Mouse (Mus musculus) ZHBTc4 (cell line): ENCODE data around the gene Olfm2.
A peak's percentile ranks its signal among the peaks of the same experiment; 100 is the strongest.

ENCODE experiments used
- DNase-seq: peaks from one replicate; pipeline ENCODE4 v3.0.0-alpha.2; 2011; ENCODE audit warnings: low read depth, low spot score

Olfm2 gene

DNA sequence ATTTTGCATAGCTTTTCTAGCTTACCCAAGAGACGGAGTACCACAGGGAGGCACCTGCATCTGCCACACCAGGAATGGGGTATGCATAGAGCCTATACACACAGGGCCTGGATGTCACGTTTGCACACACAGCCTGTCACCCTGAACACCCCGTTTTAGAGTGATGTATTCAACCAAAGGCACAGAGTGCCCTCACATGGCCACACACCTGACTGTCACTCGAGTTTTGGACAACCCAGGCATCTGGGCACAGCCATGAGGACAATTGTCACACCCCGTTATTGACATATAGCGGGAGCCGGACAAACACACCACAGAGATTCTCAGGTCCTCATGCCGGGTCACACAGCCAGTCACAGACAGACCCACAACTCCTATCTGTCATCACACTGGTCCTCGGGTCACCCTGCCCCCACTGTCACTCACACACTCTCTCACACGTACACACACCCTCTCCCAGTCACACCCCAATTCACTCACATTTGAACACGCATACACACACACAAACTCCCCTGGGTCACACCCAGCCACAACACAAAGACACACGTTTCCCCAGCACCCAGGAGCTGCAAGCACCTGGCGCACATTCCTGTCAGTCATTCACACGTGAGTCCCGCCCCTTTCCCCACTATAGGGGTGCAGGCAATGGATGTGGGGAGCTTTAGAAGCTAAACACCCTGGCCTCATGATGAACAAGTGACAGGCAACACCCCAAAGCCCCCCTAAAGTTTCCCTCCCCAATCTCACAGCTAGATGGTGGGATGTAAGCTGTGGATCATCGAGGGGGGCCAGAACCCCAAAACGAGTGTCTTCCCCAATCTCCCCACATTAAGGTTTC, 801 bp downstream of the Olfm2 start:
- no peak for DNase-seq

DNA sequence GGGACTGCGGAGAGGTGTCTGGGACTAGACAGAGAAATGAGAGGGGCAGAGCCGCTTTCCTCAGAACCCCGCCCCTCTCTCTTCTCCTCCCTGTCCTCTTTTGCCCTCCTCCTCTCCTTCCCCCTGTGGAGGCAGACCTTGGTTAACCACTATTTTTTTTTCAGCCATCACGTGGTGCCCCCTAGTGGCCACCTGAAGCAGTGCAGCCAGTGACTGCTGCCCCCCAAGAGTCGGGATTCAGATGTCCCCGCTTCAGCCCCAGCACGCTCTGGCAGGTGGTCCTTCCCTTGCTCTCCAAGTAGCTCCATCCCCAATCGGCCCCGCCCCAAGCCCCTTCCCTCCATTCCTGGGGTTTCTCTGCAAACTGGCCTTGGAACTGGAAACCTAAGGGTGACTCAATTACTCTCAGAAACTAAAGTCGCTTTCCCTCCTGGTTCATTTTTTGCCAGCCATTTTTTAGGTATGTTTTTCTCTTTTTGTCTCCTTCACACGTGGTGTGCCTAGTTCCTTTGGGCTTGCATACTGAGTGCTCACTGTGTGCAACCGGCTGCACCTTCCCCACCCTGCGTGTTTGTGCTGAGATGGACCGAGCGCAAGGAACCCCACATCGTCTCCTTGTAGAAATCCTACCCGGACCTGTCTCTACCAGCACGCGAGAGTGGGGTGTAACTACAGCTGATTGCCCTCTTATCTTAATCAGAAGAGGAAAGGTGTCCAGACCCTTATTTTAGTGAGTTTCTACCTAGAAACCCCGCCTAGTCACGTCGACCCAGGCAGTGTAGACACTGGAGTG, 2.0 kb downstream of the Olfm2 start:
- peak; percentile 73 for DNase-seq

DNA sequence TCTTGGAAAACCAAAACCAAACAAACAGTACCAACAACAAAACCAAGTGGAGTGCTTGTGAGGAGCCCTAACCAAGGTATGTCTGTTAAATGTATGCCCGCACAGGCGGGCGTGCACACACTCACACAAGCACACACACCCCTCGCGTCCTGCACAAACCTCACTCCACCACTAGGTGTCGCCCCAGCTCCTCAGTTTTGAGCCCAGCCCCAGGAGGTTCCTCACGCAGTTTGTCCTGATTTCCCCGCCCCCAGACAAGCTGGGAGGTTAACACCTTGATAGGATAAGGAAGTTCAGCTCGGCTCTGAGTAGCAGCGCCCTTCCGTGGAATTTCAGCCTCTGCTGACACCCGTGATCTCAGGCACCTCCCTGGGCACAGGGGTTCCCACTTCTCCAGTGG, 5.7 kb downstream of the Olfm2 start:
- peak; percentile 95 for DNase-seq

DNA sequence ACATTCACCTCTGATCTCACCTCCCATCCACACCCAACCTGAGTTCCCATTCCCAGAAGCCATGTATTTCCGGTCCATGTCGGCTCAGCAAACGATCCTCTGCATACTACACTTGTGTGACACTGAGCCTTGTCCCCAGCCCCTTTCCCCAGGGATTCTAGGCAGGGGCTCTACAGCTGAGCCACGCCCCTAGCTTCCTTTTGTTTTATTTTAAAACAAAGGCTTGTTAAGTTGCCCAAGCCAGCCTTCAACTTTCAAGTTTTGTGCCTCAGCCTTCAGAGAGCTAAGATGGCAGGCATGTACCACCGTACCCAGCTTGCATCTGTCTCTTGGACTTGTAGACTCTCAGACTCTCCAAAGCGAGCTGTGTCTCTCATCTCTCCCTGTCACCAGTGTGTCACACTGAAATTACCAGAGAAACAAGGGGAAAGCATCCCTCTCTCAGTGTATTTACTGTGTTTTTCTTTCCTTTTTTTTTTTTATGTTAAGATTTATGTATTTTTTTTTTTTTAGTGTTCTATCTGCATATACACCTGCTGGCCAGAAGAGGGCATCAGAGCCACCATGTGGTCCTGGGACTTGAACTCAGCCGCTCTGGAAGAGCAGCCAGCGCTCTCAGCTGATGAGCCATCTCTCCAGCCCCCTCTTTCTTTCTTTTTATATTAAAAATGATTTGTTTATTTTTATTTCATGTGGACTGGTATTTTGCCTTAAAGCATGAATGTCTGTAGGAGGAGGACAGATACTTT, 7.7 kb downstream of the Olfm2 start:
- DNase-seq: peak; percentile 75

DNA sequence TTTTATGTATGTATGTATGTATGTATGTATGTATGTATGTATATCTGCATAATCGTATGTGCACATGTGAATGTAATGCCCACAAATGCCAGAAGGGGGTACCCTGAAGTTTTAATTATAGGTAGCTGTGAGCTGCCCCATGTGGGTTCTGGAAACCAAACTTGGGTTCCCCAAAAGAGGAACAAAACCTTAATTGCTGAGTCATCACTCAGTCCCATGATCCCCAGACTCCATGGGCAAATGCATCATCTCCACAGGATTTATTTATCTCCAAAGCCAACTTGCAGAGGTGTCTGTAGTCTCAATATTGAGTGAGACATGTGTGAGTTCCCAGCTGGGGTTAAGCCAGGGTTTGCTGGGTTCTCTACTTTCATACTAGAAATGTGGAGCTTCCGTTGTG, 8.9 kb downstream of the Olfm2 start:
- DNase-seq: no peak

DNA sequence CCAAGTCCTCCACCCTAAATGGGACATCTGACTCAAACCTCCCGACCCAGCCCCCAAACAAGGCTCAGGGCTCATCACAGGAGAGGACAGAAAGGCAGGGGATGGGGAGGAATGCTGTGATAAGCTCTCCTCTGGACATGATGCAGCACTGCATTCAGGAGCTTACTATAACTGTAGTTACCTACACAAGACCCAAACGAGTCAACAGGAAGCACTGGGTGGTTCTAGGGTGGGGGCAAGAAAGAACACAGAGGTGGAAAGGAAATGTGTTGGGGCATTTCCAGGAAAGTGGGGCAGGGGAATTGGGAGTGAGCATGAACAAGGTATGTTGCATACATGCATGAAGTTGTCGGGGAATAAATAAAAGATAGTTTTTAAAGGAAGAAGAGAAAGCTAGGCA, 11.5 kb downstream of the Olfm2 start:
- DNase-seq: no peak

DNA sequence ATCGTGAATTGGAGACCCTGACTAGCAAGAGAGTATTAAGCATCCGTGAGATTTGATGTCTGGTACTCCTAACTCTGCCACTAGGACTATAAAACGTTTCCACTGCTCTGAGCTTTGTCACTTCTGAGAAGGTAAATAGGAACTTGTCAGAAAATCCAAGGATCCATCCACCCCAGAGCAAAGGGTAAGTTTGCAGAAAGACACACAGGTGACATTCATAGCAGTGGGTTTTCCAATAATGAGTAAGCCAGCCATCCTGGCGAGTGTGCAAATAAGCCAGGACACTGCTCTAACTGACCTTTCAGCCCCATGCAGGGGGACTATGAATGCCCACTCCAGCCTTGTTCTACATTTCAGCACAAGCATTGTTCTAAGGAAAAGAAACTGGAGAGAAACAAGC, 14.4 kb downstream of the Olfm2 start:
- no peak for DNase-seq

DNA sequence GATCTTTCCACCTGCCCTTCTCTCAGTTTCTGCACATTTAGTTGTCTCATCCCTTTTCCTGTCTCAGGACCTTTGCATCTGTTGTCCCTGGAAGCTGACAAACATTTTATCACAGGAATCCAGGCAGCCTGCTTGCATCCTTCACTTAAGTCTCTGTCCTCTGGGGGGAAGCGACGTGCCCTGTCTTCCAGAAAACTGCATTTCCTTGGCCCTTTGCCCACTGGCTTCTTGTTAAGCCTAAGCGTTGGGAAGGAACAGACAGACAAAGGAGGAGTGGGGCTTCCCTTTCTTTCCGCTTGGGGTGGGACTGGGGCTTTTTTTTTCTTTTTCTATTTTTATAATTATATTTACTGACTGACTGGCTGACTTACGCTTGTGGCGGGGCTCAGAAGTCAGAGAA, 16.7 kb downstream of the Olfm2 start:
- no peak for DNase-seq

DNA sequence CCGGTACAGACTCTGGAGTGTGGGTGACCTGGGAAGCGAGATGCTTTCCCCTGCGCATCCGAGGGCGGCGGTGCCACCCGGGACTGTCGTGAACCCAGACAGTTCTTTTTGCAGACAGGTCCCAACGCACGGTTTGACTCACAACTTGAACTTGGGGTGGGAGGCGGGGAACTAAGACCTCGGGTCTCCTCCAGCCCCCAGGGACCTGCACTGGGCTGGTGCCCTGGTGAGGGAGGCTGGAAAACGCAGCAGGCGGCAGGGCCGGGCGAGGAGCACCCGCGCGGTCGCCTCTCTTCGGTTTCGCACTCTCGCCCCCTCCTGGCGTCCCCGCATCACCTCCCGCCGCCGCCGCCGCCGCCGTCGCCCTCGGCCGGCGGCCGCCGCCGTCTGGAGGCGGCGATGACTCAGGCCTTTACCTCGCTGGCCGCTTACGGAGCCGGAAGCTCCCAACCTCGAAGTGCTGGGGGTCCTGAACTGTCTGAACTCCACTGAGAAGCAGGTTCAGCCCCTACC, 18.5 kb downstream of the Olfm2 start:
- DNase-seq: peak; percentile 62

DNA sequence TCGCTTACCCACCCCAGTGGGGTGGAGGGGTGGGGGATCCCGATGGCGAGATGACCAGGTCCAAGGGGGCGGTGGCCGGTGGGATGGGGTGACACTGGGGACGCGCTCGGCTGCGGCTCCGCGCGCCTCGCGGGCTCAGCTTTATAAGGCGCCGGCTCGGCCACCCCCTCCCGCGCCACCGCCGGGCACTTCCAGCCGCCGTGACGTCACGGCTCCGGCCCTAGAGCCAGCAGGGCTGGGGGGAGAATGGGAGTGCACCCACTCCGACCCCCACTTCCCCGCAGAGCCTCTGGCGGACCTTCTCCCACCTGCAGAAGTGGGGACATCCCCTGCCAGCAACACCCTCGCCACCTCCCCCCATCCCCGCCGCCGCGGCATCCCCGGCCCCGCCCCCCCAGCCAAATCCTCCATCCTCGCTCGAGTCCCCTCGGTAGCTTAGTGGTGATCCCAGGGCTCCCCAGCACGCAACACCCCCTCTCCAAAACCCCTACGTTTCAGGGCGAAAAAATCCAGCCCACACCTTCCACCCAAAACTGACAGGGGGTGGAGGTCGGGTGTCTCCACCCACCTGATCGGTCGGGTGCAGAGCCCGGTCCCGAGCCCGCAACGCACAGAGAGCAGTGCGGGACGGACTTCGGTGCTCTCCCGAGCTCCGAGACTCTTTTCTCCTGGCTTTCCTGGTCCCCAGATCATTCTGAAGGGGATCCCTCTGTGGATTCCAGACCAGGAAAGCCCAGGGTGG, 19.1 kb downstream of the Olfm2 start:
- DNase-seq: peak; percentile 39

DNA sequence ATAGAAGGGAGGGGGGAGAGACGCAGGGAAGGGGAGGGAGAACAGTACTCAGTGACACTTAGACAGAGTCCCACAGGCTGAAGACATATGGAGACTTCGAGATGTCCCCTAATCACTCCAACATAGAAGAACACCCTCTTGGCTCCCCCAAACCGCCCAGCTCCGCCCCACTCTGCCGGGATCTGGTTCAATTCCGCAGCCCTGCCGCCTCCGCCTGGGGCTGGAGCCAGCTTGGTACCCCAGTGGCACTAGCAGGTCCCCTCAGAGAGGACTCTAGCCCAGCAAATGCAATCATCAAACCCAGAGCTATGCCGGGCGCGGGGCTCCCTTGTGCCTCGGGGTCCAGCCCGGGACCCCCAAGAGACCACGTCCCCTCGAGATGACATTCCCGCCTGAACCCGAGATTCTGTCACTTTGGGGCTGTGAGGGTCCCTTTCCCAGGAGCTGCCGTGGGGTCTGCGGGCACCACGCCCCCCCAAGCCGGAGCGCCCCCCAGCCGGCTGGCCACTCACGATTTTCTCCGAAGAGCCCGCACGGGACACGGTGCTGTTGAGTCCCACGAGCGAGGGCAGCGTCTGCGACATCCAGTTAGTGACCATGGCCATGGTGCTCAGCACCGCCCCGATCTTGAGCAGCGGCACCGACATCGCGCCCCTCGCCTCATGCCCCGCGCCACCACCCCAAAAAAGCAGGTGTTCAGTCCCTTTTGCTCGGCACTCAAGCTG, 19.9 kb downstream of the Olfm2 start:
- no peak for DNase-seq

DNA sequence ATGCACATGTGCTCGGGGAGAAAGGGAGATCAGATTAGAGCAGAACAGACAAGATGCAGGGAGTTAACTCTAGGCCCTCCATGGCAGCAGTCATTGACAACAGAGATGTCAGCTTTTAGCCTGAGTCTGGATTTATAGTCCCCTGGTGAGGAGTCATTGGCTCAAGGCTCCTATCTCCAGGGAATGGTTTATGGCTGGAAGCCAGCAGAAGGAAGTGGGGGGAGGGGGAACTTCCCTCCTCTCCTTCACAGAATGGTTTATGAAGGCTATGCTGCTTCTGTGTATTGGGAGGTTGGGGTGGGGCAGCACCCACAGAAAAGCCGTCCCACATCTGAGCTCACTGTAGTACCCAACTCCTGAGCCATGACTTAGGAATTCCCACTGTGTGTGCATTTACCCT, 24.6 kb downstream of the Olfm2 start:
- no peak for DNase-seq

DNA sequence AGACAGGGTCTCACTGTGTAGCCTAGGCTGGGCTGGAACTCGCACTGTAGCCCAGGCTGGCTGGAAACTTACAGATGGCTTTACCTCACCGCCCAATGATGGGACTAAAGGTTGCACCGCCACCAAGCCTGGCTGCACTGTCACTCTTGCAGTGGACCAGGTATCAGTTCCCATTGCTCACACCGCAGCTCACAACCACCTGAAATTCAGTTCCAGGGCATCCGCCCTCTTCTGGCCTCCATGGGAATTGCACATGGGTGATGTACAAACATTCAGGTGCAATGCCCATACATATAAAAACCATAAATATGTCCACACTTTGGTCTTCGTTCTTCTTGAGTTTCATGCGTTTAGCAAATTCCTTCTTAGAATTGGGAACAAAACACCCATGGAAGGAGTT, 30.8 kb downstream of the Olfm2 start:
- peak; percentile 74 for DNase-seq

DNA sequence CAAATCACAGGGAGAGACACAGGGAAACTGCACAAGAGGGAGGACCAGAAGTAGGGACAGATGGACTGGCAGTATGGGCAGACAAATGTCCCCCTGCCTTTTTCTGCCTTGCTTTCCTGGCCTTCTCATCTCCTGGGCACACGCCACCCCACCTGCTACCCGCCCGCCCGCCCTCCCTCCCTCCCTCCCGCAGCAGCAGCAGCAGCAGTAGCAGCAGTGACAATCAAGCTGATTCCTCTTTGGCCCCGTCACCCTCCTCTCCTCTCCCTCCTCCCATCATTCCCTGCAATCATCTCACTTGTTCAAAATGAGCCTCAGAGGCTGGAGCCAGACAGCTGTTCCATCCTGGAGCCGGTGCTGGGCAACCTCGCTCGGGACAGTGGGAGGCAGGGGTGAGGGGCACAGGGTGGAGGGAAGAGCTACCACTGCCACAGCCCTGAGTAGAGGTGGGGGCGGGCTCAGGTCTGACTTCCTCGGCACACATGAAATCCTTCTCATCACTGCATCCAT, 32.6 kb downstream of the Olfm2 start:
- DNase-seq: no peak

DNA sequence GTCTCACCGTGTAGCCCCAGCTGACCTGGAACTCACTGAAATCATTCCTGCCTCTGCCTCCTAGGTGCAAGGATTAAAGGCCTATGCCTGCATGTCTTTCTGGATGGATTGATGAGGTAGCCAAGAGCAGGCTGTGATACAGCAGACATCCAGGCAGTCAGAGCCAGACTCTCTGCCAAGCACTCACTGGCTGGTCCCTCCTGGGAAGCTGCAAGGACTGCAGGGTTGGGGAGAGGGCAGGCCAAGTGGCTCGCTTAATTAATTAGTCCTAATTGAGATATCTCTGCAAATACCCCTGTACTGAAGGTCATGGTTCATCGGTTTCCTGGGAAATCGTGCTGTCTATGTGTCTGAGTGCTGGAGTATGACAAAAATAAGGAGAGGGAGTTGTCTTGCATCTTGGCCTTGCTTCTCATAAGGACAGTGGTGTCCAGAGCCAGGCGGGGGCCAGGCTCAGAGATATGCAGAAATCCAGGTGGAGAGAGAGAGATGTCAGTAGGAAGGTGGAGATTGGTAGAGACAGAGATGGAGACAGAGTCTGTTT, 33.1 kb downstream of the Olfm2 start:
- DNase-seq: no peak

DNA sequence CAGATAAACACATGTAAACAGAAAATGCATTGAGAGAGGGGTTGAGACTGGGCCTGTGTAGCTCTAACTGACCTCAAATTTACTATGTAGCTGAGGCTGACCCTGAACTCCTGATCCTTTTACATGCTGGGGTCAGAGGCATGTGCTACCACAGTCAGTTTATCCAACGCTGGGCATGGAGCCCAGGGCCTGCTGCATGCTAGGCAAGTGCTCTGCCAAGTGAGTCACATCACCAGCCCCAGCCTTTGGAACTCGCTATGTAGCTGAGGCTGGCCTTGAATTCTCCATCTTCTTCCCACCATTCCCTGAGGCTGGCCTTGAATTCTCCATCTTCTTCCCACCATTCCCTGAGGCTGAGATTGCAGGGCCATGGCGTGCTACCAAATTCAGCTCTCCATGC, 35.7 kb downstream of the Olfm2 start:
- no peak for DNase-seq

DNA sequence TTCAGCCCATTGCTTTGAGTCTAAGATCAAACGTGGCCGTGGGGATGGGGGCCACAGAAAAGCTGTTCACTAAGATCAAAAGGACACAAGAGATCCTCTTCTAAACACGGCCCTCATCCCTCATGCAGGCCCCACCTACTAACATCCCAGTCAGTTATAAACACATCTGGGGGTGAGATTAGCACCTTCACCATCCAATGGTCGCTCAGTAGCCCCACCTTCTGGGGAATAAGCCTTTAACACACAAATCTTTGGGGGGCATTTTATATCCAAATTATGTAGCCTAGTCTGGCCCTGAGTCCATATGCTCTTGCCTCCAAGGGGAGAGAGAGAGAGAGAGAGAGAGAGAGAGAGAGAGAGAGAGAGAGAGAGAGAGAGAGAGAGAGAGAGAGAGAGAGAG, 40.2 kb downstream of the Olfm2 start:
- DNase-seq: no peak

DNA sequence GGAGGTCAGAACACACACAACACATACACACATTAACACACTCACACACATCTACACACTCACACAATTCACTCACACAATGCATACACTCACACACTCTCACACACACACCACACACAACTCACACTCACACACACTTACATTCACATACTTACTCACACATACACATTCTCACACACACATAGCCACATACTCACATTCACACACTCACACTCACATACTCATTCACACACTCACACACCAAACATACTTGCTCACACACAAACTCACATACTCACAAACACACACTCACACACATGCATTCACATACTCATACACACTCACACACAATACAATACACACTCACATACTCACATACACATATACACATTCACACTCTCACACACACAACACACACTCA, 40.7 kb downstream of the Olfm2 start:
- no peak for DNase-seq

DNA sequence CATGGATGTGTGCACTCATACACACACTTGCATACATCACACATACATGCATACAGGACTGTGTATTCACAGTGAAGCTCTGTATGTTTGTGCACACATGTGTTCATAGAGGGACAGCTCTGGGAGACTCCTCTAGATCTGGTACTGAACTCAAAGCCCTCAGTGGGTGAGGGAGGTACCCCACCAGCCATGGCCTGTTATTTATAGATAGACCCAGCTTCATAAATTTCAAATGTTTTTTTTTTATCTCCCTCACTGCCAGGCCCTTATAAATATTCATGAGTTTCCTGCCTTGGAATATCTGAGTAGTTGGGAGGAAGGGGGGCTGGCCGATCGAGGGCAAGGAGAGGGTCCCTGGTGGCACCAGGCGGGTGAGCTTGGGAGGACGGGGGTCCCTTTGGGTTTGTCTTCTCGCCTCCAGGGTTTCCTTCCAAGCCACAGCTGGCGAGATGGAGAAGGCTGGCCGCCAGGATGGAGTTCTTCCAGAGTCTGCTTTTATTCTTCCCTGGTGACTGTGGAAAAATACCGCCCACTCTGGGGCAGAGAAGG, 42.2 kb downstream of the Olfm2 start:
- no peak for DNase-seq

DNA sequence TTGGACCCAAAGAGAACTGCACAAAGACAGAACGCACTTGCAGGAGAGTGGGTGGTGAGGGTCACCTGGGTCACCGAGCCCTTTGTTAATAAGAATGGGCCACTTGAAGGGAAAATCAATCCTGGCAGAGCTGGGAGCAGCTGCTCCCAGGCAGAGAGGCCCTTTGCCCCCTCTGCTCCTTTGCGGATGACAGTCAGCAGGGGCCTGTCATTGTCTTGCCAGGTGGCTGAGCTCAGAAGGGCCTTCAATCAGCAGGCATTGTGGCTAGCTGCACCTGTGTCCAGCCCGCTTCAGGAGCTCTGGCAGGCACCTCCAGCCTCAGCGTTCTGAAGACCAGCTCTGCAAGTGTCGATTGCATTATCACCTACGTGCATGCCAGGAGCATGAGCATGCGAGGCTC, 48.7 kb downstream of the Olfm2 start:
- DNase-seq: no peak
